In genomic region chr10:110556326-110556883, GRCm38 (mm10) we compare ENCODE assay signal across 17 mouse cellular contexts.
DNase-seq lines count a peak whose midpoint lies in the region; ATAC-seq and TF ChIP-seq lines count a peak whose summit lies in the region.
"Had no signal": no experiment of that assay in that cellular context is flagged by ENCODE, and none has a peak within 500 bp of the region (broad histone marks: within the 10 kb centered on the region; RNA-seq: fewer than 3 reads in every experiment).

No protein-coding gene starts in this region.

- peak; percentile 30 to 69 for DNase-seq in cerebellum, postnatal 14 days
- DNase-seq in cerebellum, adult 2 months = no peak
- DNase-seq in NIH3T3 (ENCODE audit: low read depth) = peak; percentile 12
- peak; percentile 41 for DNase-seq in forebrain, postnatal 0 days
- no peak for DNase-seq in Muller cell, postnatal 12 days (ENCODE audit: inconsistent ontology term)
- DNase-seq: adrenal gland, adult 8-10 months; cerebellum, adult 18-20 months; lung, adult 18-20 months; thymus, postnatal 25 days had no signal

- H3K36me3 ChIP-seq in midbrain, embryonic 13.5 days = no peaks in the 10 kb centered on the region
- H3K36me3 ChIP-seq in midbrain, embryonic 15.5 days (replicated peaks) = no peaks in the 10 kb centered on the region
- H3K36me3 ChIP-seq in forebrain, postnatal 0 days (ENCODE audit: insufficient read depth) = no peaks in the 10 kb centered on the region
- no peaks in the 10 kb centered on the region for H3K36me3 ChIP-seq in heart, embryonic 11.5 days (ENCODE audit: control insufficient read depth, insufficient read depth, low read length)
- H3K36me3 ChIP-seq: embryonic facial prominence, embryonic 13.5 days; heart, embryonic 10.5 days; intestine, embryonic 15.5 days; kidney, embryonic 15.5 days had no signal

- no peaks in the 10 kb centered on the region for H3K9me3 ChIP-seq in midbrain, embryonic 13.5 days
- no peaks in the 10 kb centered on the region for H3K9me3 ChIP-seq in midbrain, embryonic 15.5 days
- H3K9me3 ChIP-seq in forebrain, postnatal 0 days (ENCODE audit: low read length) = no peaks in the 10 kb centered on the region
- no peaks in the 10 kb centered on the region for H3K9me3 ChIP-seq in heart, embryonic 11.5 days (replicated peaks; ENCODE audit: control insufficient read depth, low read length)
- H3K9me3 ChIP-seq: embryonic facial prominence, embryonic 13.5 days; heart, embryonic 10.5 days; intestine, embryonic 15.5 days; kidney, embryonic 15.5 days had no signal

- no peaks in the 10 kb centered on the region for H3K4me1 ChIP-seq in cerebellum, adult 2 months (ENCODE audit: control insufficient read depth, insufficient read depth, low read length)
- H3K4me1 ChIP-seq in midbrain, embryonic 13.5 days (replicated peaks) = no peaks in the 10 kb centered on the region
- no peaks in the 10 kb centered on the region for H3K4me1 ChIP-seq in midbrain, embryonic 15.5 days
- no peaks in the 10 kb centered on the region for H3K4me1 ChIP-seq in forebrain, postnatal 0 days (ENCODE audit: insufficient read depth)
- peaks cover 5% of the 10 kb centered on the region for H3K4me1 ChIP-seq in heart, embryonic 11.5 days (ENCODE audit: control insufficient read depth, insufficient read depth, low read length)
- H3K4me1 ChIP-seq: embryonic facial prominence, embryonic 13.5 days; intestine, embryonic 15.5 days; kidney, embryonic 15.5 days had no signal

- H3K27ac ChIP-seq in cerebellum, adult 2 months (ENCODE audit: insufficient read depth, low read length) = no peak overlapping the region
- H3K27ac ChIP-seq in midbrain, embryonic 13.5 days = no peak overlapping the region
- no peak overlapping the region for H3K27ac ChIP-seq in midbrain, embryonic 15.5 days
- no peak overlapping the region for H3K27ac ChIP-seq in forebrain, postnatal 0 days (ENCODE audit: low read depth, low read length)
- no peak overlapping the region for H3K27ac ChIP-seq in heart, embryonic 11.5 days (ENCODE audit: low read depth, low read length)
- H3K27ac ChIP-seq: embryonic facial prominence, embryonic 13.5 days; heart, embryonic 10.5 days; intestine, embryonic 15.5 days; kidney, embryonic 15.5 days; macrophage had no signal

- no peak overlapping the region for H3K4me2 ChIP-seq in midbrain, embryonic 13.5 days (replicated peaks)
- no peak overlapping the region for H3K4me2 ChIP-seq in midbrain, embryonic 15.5 days
- no peak overlapping the region for H3K4me2 ChIP-seq in forebrain, postnatal 0 days (ENCODE audit: low read depth)
- H3K4me2 ChIP-seq in heart, embryonic 11.5 days = no peak overlapping the region
- H3K4me2 ChIP-seq: embryonic facial prominence, embryonic 13.5 days; intestine, embryonic 15.5 days; kidney, embryonic 15.5 days had no signal

- H3K9ac ChIP-seq in midbrain, embryonic 13.5 days (replicated peaks) = no peak overlapping the region
- no peak overlapping the region for H3K9ac ChIP-seq in midbrain, embryonic 15.5 days
- H3K9ac ChIP-seq in forebrain, postnatal 0 days = no peak overlapping the region
- no peak overlapping the region for H3K9ac ChIP-seq in heart, embryonic 11.5 days (ENCODE audit: low read depth, low read length)
- H3K9ac ChIP-seq: embryonic facial prominence, embryonic 13.5 days; intestine, embryonic 15.5 days; kidney, embryonic 15.5 days had no signal

- 85% methylated on average over 1 of the region's 1 CpGs for WGBS in cerebellum, adult 2 months
- WGBS in midbrain, embryonic 13.5 days = 80% methylated on average over 1 of the region's 1 CpGs
- WGBS in midbrain, embryonic 15.5 days = 70% methylated on average over 1 of the region's 1 CpGs
- 36% methylated on average over 1 of the region's 1 CpGs for WGBS in forebrain, postnatal 0 days
- WGBS in heart, embryonic 11.5 days (ENCODE audit: insufficient replicate concordance) = 82% methylated on average over 1 of the region's 1 CpGs

- no peaks in the 10 kb centered on the region for H3K27me3 ChIP-seq in cerebellum, adult 2 months (ENCODE audit: control insufficient read depth, insufficient read depth, low read length)
- no peaks in the 10 kb centered on the region for H3K27me3 ChIP-seq in midbrain, embryonic 13.5 days
- no peaks in the 10 kb centered on the region for H3K27me3 ChIP-seq in midbrain, embryonic 15.5 days (replicated peaks)
- no peaks in the 10 kb centered on the region for H3K27me3 ChIP-seq in forebrain, postnatal 0 days (ENCODE audit: insufficient read depth, low read length)
- H3K27me3 ChIP-seq in heart, embryonic 11.5 days (ENCODE audit: control insufficient read depth, insufficient read depth, low read length) = no peaks in the 10 kb centered on the region
- H3K27me3 ChIP-seq: embryonic facial prominence, embryonic 13.5 days; intestine, embryonic 15.5 days; kidney, embryonic 15.5 days had no signal

- peak; percentile 71 for ATAC-seq in midbrain, embryonic 13.5 days
- ATAC-seq in midbrain, embryonic 15.5 days (replicated peaks) = no peak
- ATAC-seq in forebrain, postnatal 0 days = no peak
- no peak for ATAC-seq in heart, embryonic 11.5 days (replicated peaks; ENCODE audit: insufficient number of reproducible peaks, low FRiP score, low TSS enrichment)
- ATAC-seq: intestine, embryonic 15.5 days had no signal

- TF ChIP-seq CTCF in cerebellum, adult 2 months (IDR thresholded peaks at IDR 0.05; ENCODE audit: borderline replicate concordance, insufficient read depth, low read depth, low read length) = no peak
- TF ChIP-seq CTCF in forebrain, postnatal 0 days (IDR thresholded peaks at IDR 0.05; ENCODE audit: low read depth) = no peak

- no peak for TF ChIP-seq POLR2A in cerebellum, adult 2 months (IDR thresholded peaks at IDR 0.05; ENCODE audit: borderline replicate concordance, insufficient read depth, low read length)

- H3K4me3 ChIP-seq in cerebellum, adult 2 months (replicated peaks; ENCODE audit: insufficient read depth, low read depth, low read length) = no peak overlapping the region
- H3K4me3 ChIP-seq in midbrain, embryonic 13.5 days (replicated peaks) = no peak overlapping the region
- H3K4me3 ChIP-seq in midbrain, embryonic 15.5 days = no peak overlapping the region
- no peak overlapping the region for H3K4me3 ChIP-seq in forebrain, postnatal 0 days (ENCODE audit: low read depth, low read length)
- H3K4me3 ChIP-seq in heart, embryonic 11.5 days (ENCODE audit: low read depth, low read length) = no peak overlapping the region
- H3K4me3 ChIP-seq: embryonic facial prominence, embryonic 13.5 days; heart, embryonic 10.5 days; intestine, embryonic 15.5 days; kidney, embryonic 15.5 days had no signal

Comparison
In these comparisons a context has a peak if more than half of its experiments do, and no peak if none do; other contexts are left out.
1. DNase-seq: peak in cerebellum, postnatal 14 days (2 of 2), NIH3T3 (single experiment) and forebrain, postnatal 0 days (single experiment); none in cerebellum, adult 2 months (0 of 2) and Muller cell, postnatal 12 days (single experiment).